Mouse (Mus musculus) liver, adult 2 months (tissue): ENCODE results near the gene Dusp1.

Experiments
- CTCF ChIP-seq: fragments of 200-500 bp; IDR thresholded peaks from 2 replicates; pipeline ENCODE4 v1.5.1; 2011; ENCODE audit warnings: low read depth, low read length, control low read depth
- POLR2A ChIP-seq: fragments of 200-500 bp; IDR thresholded peaks from 2 replicates; pipeline ENCODE4 v1.6.1; 2011; ENCODE audit warnings: low read length, control low read depth; ENCODE audit not compliant: insufficient read depth; ENCODE audit errors: extremely low read depth

- TF ChIP-seq POLR2A: no peak
- no peak for TF ChIP-seq CTCF
These were observed 36.6 kb downstream of the Dusp1 start for GRCm38 (mm10) chr17:26525316-26525715.
